Mouse (Mus musculus): ENCODE measurements at regions not wholly inside any gene's neighbourhood (a gene's known extent, or its start where the extent isn't known, plus 50 kb on each side); places are given as distances from the start of the nearest gene placed in this dataset.

GRCm38 (mm10) chr13:44407307-44407706 lies 322.0 kb upstream of the Jarid2 start:
- H3K36me3 ChIP-seq (ENCODE audit: control insufficient read depth, insufficient read depth, low read length) = no peaks in the 10 kb centered on the region
- no peak overlapping the region for H3K4me3 ChIP-seq (ENCODE audit: low read depth, low read length)
- no peaks in the 10 kb centered on the region for H3K4me1 ChIP-seq (replicated peaks; ENCODE audit: control insufficient read depth, insufficient read depth, low read length)
- 83% methylated on average over 2 of the region's 2 CpGs for WGBS
- no peak overlapping the region for H3K27ac ChIP-seq (ENCODE audit: low read depth)
- H3K4me2 ChIP-seq (ENCODE audit: low read length) = no peak overlapping the region
- no peaks in the 10 kb centered on the region for H3K9me3 ChIP-seq (ENCODE audit: control insufficient read depth, low read length)
- no peak overlapping the region for H3K9ac ChIP-seq (ENCODE audit: low read length)
- DNase-seq (ENCODE audit: low spot score) (no peak), ATAC-seq (replicated peaks; ENCODE audit: low FRiP score, low TSS enrichment, low read depth) (no peak)
- H3K27me3 ChIP-seq (replicated peaks; ENCODE audit: control insufficient read depth, insufficient read depth, low read length) = no peaks in the 10 kb centered on the region

GRCm38 (mm10) chr13:44408619-44408959 lies 320.7 kb upstream of the Jarid2 start:
- no peak overlapping the region for H3K27ac ChIP-seq (ENCODE audit: low read depth)
- no peak for ATAC-seq (replicated peaks; ENCODE audit: low FRiP score, low TSS enrichment, low read depth)
- 48% methylated on average over 6 of the region's 6 CpGs for WGBS

GRCm38 (mm10) chr13:44408960-44409719 lies 320.1 kb upstream of the Jarid2 start:
- Histone ChIP-seq H3K36me3 (ENCODE audit: control insufficient read depth, insufficient read depth, low read length) (no peaks in the 10 kb centered on the region), H3K27me3 (replicated peaks; ENCODE audit: control insufficient read depth, insufficient read depth, low read length) (no peaks in the 10 kb centered on the region), H3K27ac (ENCODE audit: low read depth) (peak overlapping the region; percentile 35; the same call in 1 of the 2 replicates), H3K4me2 (ENCODE audit: low read length) (no peak overlapping the region), H3K9ac (ENCODE audit: low read length) (no peak overlapping the region), H3K4me1 (replicated peaks; ENCODE audit: control insufficient read depth, insufficient read depth, low read length) (no peaks in the 10 kb centered on the region), H3K4me3 (ENCODE audit: low read depth, low read length) (no peak overlapping the region), H3K9me3 (ENCODE audit: control insufficient read depth, low read length) (no peaks in the 10 kb centered on the region)
- DNase-seq (ENCODE audit: low spot score) = peak; percentile 73
- 52% methylated on average over 14 of the region's 14 CpGs for WGBS
- peak; percentile 75 for ATAC-seq (replicated peaks; ENCODE audit: low FRiP score, low TSS enrichment, low read depth)

More at GRCm38 (mm10) chr13:44408619-44408959, 320.7 kb upstream of the Jarid2 start:
- H3K4me2 ChIP-seq (ENCODE audit: low read length) = no peak overlapping the region
- no peaks in the 10 kb centered on the region for H3K4me1 ChIP-seq (replicated peaks; ENCODE audit: control insufficient read depth, insufficient read depth, low read length)
- no peak for DNase-seq (ENCODE audit: low spot score)
- no peaks in the 10 kb centered on the region for H3K27me3 ChIP-seq (replicated peaks; ENCODE audit: control insufficient read depth, insufficient read depth, low read length)
- H3K4me3 ChIP-seq (ENCODE audit: low read depth, low read length) = no peak overlapping the region
- no peak overlapping the region for H3K9ac ChIP-seq (ENCODE audit: low read length)
- no peaks in the 10 kb centered on the region for H3K9me3 ChIP-seq (ENCODE audit: control insufficient read depth, low read length)
- H3K36me3 ChIP-seq (ENCODE audit: control insufficient read depth, insufficient read depth, low read length) = no peaks in the 10 kb centered on the region

GRCm38 (mm10) chr13:44409720-44410047 lies 319.6 kb upstream of the Jarid2 start:
- no peak overlapping the region for H3K9ac ChIP-seq (ENCODE audit: low read length)
- no peaks in the 10 kb centered on the region for H3K27me3 ChIP-seq (replicated peaks; ENCODE audit: control insufficient read depth, insufficient read depth, low read length)
- ATAC-seq (replicated peaks; ENCODE audit: low FRiP score, low TSS enrichment, low read depth) = peak; percentile 57
- no peak overlapping the region for H3K4me3 ChIP-seq (ENCODE audit: low read depth, low read length)
- no peaks in the 10 kb centered on the region for H3K9me3 ChIP-seq (ENCODE audit: control insufficient read depth, low read length)
- DNase-seq (ENCODE audit: low spot score) = no peak
- 66% methylated on average over 5 of the region's 5 CpGs for WGBS
- no peak overlapping the region for H3K4me2 ChIP-seq (ENCODE audit: low read length)
- 0 out of 2 replicates have a peak overlapping the region, but pooled peaks have one; percentile 35 for H3K27ac ChIP-seq (ENCODE audit: low read depth)
- H3K4me1 ChIP-seq (replicated peaks; ENCODE audit: control insufficient read depth, insufficient read depth, low read length) = no peaks in the 10 kb centered on the region
- H3K36me3 ChIP-seq (ENCODE audit: control insufficient read depth, insufficient read depth, low read length) = no peaks in the 10 kb centered on the region

GRCm38 (mm10) chr13:44411781-44412496 lies 317.3 kb upstream of the Jarid2 start:
- Histone ChIP-seq H3K27ac (ENCODE audit: low read depth) (no peak overlapping the region), H3K36me3 (ENCODE audit: control insufficient read depth, insufficient read depth, low read length) (no peaks in the 10 kb centered on the region), H3K27me3 (replicated peaks; ENCODE audit: control insufficient read depth, insufficient read depth, low read length) (no peaks in the 10 kb centered on the region), H3K4me2 (ENCODE audit: low read length) (no peak overlapping the region), H3K4me1 (replicated peaks; ENCODE audit: control insufficient read depth, insufficient read depth, low read length) (peaks cover 7% of the 10 kb centered on the region), H3K9ac (ENCODE audit: low read length) (no peak overlapping the region), H3K4me3 (ENCODE audit: low read depth, low read length) (no peak overlapping the region), H3K9me3 (ENCODE audit: control insufficient read depth, low read length) (no peaks in the 10 kb centered on the region)
- no peak for DNase-seq (ENCODE audit: low spot score)
- no peak for ATAC-seq (replicated peaks; ENCODE audit: low FRiP score, low TSS enrichment, low read depth)
- WGBS = 90% methylated on average over 2 of the region's 2 CpGs

GRCm38 (mm10) chr13:44413305-44413704 lies 316.0 kb upstream of the Jarid2 start:
- 37% methylated on average over 9 of the region's 9 CpGs for WGBS
- Histone ChIP-seq H3K27ac (ENCODE audit: low read depth) (no peak overlapping the region), H3K27me3 (replicated peaks; ENCODE audit: control insufficient read depth, insufficient read depth, low read length) (no peaks in the 10 kb centered on the region), H3K4me1 (replicated peaks; ENCODE audit: control insufficient read depth, insufficient read depth, low read length) (peaks cover 17% of the 10 kb centered on the region), H3K36me3 (ENCODE audit: control insufficient read depth, insufficient read depth, low read length) (no peaks in the 10 kb centered on the region), H3K9ac (ENCODE audit: low read length) (no peak overlapping the region), H3K4me2 (ENCODE audit: low read length) (no peak overlapping the region), H3K9me3 (ENCODE audit: control insufficient read depth, low read length) (no peaks in the 10 kb centered on the region), H3K4me3 (ENCODE audit: low read depth, low read length) (no peak overlapping the region)
- DNase-seq (ENCODE audit: low spot score) (no peak), ATAC-seq (replicated peaks; ENCODE audit: low FRiP score, low TSS enrichment, low read depth) (peak; percentile 28; the same call in 1 of the 2 replicates)

- H3K9ac ChIP-seq (ENCODE audit: low read length) = no peak overlapping the region
- ATAC-seq (replicated peaks; ENCODE audit: low FRiP score, low TSS enrichment, low read depth) (no peak), DNase-seq (ENCODE audit: low spot score) (no peak)
- H3K4me1 ChIP-seq (replicated peaks; ENCODE audit: control insufficient read depth, insufficient read depth, low read length) = peaks cover 27% of the 10 kb centered on the region
- H3K27me3 ChIP-seq (replicated peaks; ENCODE audit: control insufficient read depth, insufficient read depth, low read length) = no peaks in the 10 kb centered on the region
- no peaks in the 10 kb centered on the region for H3K9me3 ChIP-seq (ENCODE audit: control insufficient read depth, low read length)
- H3K4me3 ChIP-seq (ENCODE audit: low read depth, low read length) = no peak overlapping the region
- 52% methylated on average over 7 of the region's 7 CpGs for WGBS
- no peak overlapping the region for H3K4me2 ChIP-seq (ENCODE audit: low read length)
- no peak overlapping the region for H3K27ac ChIP-seq (ENCODE audit: low read depth)
- no peaks in the 10 kb centered on the region for H3K36me3 ChIP-seq (ENCODE audit: control insufficient read depth, insufficient read depth, low read length)
These were observed 313.3 kb upstream of the Jarid2 start for GRCm38 (mm10) chr13:44415971-44416370.

- Histone ChIP-seq H3K4me2 (ENCODE audit: low read length) (peak overlapping the region; percentile 0; the same call in 1 of the 2 replicates), H3K4me1 (replicated peaks; ENCODE audit: control insufficient read depth, insufficient read depth, low read length) (peaks cover 27% of the 10 kb centered on the region), H3K9me3 (ENCODE audit: control insufficient read depth, low read length) (no peaks in the 10 kb centered on the region), H3K27me3 (replicated peaks; ENCODE audit: control insufficient read depth, insufficient read depth, low read length) (no peaks in the 10 kb centered on the region), H3K27ac (ENCODE audit: low read depth) (no peak overlapping the region), H3K4me3 (ENCODE audit: low read depth, low read length) (no peak overlapping the region), H3K36me3 (ENCODE audit: control insufficient read depth, insufficient read depth, low read length) (no peaks in the 10 kb centered on the region), H3K9ac (ENCODE audit: low read length) (no peak overlapping the region)
- DNase-seq (ENCODE audit: low spot score) (no peak), ATAC-seq (replicated peaks; ENCODE audit: low FRiP score, low TSS enrichment, low read depth) (no peak)
- 12% methylated on average over 8 of the region's 8 CpGs for WGBS
These were observed 312.3 kb upstream of the Jarid2 start for GRCm38 (mm10) chr13:44416986-44417385.

All from intestine, embryonic 14.5 days (tissue).